Mouse (Mus musculus) myocyte (in vitro differentiated cells): ENCODE measurements around the gene Amhr2.

Experiments used
- CEBPB ChIP-seq: IDR thresholded peaks from 2 replicates; pipeline ENCODE4 v1.6.1; 2011; ENCODE audit warnings: mild to moderate bottlenecking, moderate library complexity; ENCODE audit not compliant: poor library complexity, insufficient read depth, severe bottlenecking
- E2F4 ChIP-seq: IDR thresholded peaks from one replicate; pipeline ENCODE4 v1.6.1; 2011; ENCODE audit warnings: mild to moderate bottlenecking, control low read depth, moderate library complexity; ENCODE audit not compliant: insufficient read depth
- MAX ChIP-seq: IDR thresholded peaks from one replicate; pipeline ENCODE4 v1.6.1; 2011; ENCODE audit warnings: low read depth, mild to moderate bottlenecking, control low read depth
- MYOD1 ChIP-seq, 3 experiments: IDR thresholded peaks; one replicate each; pipeline ENCODE4 v1.6.1; 2011; ENCODE audit warnings: control low read depth in 2 of 3, low read depth in 2 of 3, mild to moderate bottlenecking in 2 of 3, moderate library complexity in 1 of 3; ENCODE audit not compliant: insufficient read length in 2 of 3, control insufficient read depth in 1 of 3
- MYOG ChIP-seq, 3 experiments: IDR thresholded peaks; one replicate each; pipeline ENCODE4 v1.6.1; 2011; ENCODE audit warnings: control low read depth in 2 of 3, low read depth in 2 of 3, mild to moderate bottlenecking in 2 of 3; ENCODE audit not compliant: insufficient read length in 2 of 3, control insufficient read depth in 1 of 3, insufficient read depth in 1 of 3
- POLR2A ChIP-seq: IDR thresholded peaks from one replicate; pipeline ENCODE4 v1.6.1; 2011; ENCODE audit warnings: low read depth, mild to moderate bottlenecking, control low read depth, moderate library complexity; ENCODE audit not compliant: insufficient read length
- POLR2AphosphoS2 ChIP-seq: IDR thresholded peaks from one replicate; pipeline ENCODE4 v1.6.1; 2011; ENCODE audit warnings: low read depth, control low read depth; ENCODE audit not compliant: insufficient read length
- TCF12 ChIP-seq: IDR thresholded peaks from one replicate; pipeline ENCODE4 v1.6.1; 2011; ENCODE audit warnings: mild to moderate bottlenecking, control low read depth; ENCODE audit not compliant: poor library complexity, insufficient read depth, severe bottlenecking
- TCF3 ChIP-seq: IDR thresholded peaks from one replicate; pipeline ENCODE4 v1.6.1; 2011; ENCODE audit warnings: low read depth, control low read depth; ENCODE audit not compliant: insufficient read length

- TF ChIP-seq POLR2A (no peak), CEBPB (no peak), POLR2AphosphoS2 (no peak), TCF12 (no peak), E2F4 (no peak), MYOG (IDR thresholded peaks at IDR 0.05; ENCODE audit: control insufficient read depth in 1 of 3, insufficient read depth in 1 of 3, insufficient read length in 2 of 3, low read depth in 2 of 3) (no peak), MYOD1 (IDR thresholded peaks at IDR 0.05; ENCODE audit: control insufficient read depth in 1 of 3, insufficient read length in 2 of 3, low read depth in 2 of 3) (no peak), TCF3 (no peak), MAX (no peak)
Measured at GRCm38 (mm10) chr15:102471295-102471645, 26.1 kb downstream of the Amhr2 start.
